Mouse (Mus musculus) urinary bladder, postnatal 14 days (tissue): ENCODE results near the gene Gcsam.

Experiments
- DNase-seq: peaks from one replicate; pipeline ENCODE4 v3.0.0; 2021; ENCODE audit warnings: low spot score

The Gcsam gene

GRCm38 (mm10) chr16:45651497-45651896 lies 41.3 kb downstream of the Gcsam start:
- no peak for DNase-seq

DNA sequence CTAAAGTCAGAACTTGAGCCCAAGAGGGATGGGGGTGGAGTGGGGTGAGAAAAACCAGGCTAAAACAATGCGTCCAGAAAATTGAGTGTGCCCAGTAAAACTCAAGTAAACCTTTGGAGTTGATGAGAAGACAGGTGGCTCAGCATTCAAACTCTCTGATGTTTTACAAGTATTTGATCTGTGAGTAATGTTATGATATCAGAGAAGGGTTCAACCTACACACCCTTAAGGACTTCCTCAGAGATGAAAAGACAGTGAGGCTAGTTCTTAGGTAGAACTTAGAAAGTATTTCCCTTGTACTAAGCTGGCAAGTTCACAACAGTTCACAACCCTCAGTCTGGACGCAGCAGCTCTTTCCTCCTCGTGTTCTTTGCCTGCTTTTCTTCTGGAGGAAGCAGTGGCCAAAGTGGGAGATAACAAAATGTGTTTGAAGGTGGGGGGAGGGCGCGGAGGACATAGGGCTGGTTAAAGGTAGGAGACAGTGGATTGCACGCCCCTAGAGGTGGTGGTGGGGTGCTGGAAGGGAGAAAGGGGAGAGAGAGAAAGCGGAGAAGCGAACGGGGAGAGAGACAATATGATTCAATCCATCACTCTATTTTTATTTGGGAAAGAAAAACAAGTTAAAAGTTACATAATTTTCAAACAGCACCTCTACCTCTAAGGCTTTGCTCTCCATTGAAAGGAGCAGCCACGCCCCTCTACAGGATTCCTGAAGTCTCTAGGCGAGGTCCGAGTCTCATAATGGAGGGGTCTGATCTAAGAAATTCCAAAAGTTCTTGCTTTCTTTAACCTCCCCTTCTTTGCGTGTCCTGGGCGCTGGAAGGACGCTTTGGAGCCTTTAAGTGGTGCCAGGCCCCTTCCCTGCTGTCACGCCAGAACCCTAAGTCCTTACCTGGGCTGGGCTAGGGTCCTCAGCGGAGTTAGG lies 43.1 kb downstream of the Gcsam start:
- DNase-seq = no peak

GRCm38 (mm10) chr16:45653934-45654332 lies 43.8 kb downstream of the Gcsam start, which contains the start of gene BC016579:
Gene BC016579, minus strand, starts transcription at chr16:45654068.
- DNase-seq = peak; percentile 66

DNA sequence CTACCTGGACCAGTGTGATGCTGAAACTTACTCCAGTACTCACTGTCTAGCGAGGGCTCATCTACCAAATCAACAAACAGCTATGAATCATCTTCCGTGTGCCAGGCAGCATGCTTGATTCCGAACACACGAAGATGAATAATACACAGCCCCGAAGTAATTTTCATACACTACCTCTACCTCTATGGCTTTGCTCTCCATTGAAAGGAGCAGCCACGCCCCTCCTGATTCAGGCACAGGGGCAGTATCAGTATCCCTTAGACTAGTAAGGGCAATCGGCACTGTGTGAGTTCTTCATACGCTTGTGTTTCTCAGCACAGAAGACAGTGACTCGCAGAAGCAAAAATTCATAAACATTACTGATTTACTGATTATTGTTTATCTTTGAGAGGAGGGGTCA lies 44.3 kb downstream of the Gcsam start:
- DNase-seq = no peak

- DNase-seq = no peak
Observed at GRCm38 (mm10) chr16:45657574-45658159, 47.5 kb downstream of the Gcsam start.

DNA sequence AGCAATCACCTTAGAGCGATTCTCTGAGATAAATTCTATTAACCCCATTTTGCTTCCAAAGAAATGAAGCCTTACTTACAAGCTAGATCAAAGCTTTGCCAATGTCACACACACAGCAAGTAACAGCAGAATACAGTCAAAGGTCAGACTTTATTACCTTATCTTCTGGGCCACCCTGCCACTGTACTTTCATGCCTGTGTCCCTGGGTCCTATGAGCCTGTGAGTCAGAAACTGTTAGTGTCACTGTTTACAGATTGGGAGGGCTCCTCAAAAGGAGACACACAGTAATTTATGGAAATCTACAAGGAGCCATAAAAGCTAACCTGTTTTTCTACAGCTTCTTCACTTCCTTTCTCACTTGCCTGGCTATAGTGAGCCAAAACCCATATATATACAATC lies 48.1 kb downstream of the Gcsam start:
- no peak for DNase-seq

GRCm38 (mm10) chr16:45659596-45659995 lies 49.4 kb downstream of the Gcsam start:
- no peak for DNase-seq

DNA sequence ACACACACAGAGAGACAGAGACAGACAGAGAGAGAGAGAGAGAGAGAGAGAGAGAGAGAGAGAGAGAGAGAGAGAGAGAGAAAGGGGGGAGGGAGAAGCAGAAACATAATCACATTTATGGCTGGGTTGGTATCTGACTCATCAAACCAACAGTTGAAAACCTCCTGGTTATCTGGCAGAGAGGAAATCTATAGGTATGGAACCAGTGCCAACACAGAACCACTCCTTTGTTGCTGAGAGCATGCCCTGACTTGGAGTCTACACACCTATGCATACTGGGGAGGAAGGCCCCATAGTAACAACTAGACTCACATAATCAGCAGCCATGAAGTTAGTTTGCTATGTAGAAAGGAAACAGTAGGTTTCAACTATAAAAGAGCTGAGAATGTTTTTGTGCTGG lies 52.2 kb downstream of the Gcsam start:
- no peak for DNase-seq

GRCm38 (mm10) chr16:45666136-45666535 lies 56.0 kb downstream of the Gcsam start:
- no peak for DNase-seq

- no peak for DNase-seq
Observed at GRCm38 (mm10) chr16:45668178-45668577, 58.0 kb downstream of the Gcsam start.

GRCm38 (mm10) chr16:45670005-45670404 lies 59.8 kb downstream of the Gcsam start:
- no peak for DNase-seq
